Mouse (Mus musculus): ENCODE data around the gene Slc50a1.

Gene Slc50a1

GRCm38 (mm10) chr3:89270051-89270755 is at the start of gene Slc50a1:
Gene Slc50a1, minus strand, starts transcription at chr3:89270570.
- DNase-seq, result peak; percentile 89 to 95

- no peak for DNase-seq
These were observed 49.4 kb upstream of the Slc50a1 start for GRCm38 (mm10) chr3:89319591-89320350.

- no peak for DNase-seq
These were observed 48.7 kb upstream of the Slc50a1 start for GRCm38 (mm10) chr3:89318971-89319590.

GRCm38 (mm10) chr3:89318316-89318715 is 47.9 kb upstream of the Slc50a1 start:
- no peak for DNase-seq

GRCm38 (mm10) chr3:89317246-89317645 is 46.9 kb upstream of the Slc50a1 start:
- DNase-seq, result no peak

- DNase-seq, result peak; percentile 91 to 92
These were observed 46.5 kb upstream of the Slc50a1 start for GRCm38 (mm10) chr3:89316833-89317232.

- DNase-seq, result peak in 1 of 2 experiments; percentile 46
These were observed 45.8 kb upstream of the Slc50a1 start for GRCm38 (mm10) chr3:89315930-89316831.

DNA sequence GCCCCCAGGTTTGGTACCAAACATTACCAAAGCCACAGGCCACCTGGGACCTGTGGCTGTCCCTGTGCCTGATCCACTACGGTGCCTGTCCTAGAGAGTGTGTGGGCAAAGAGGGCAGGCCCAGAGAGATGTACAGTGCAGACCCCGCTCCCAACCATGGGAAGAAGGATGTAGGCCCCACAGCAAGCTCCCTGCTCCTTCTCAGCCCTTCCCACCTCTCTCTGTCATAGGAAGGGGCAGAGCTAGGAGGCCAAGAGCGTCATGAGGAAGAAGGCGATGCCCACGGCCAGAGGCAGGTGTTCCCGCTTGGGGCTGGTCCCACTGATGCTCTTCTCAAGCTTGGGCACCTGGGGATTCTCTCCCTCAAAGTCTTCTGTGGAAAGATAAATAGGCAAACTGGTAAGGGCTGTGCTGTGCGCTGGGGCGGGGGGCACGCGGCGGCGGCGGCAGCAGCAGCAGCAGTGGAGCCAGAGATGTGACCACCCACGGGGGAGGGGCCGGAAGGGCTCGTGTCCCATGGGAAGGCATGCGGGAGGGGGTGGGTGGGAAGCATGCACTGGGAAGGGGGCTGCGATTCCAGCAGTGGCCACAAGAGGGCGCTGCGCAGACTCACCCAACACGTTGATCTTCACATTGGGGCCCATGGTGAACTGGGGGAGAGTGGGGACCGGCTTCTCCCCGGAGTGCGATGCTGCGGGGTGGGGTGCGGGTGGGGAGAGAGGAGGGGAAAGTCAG is 45.0 kb upstream of the Slc50a1 start:
- peak; percentile 85 to 91 for DNase-seq

GRCm38 (mm10) chr3:89314791-89315190 is 44.4 kb upstream of the Slc50a1 start:
- DNase-seq, result no peak

- no peak for DNase-seq
These were observed 44.0 kb upstream of the Slc50a1 start for GRCm38 (mm10) chr3:89314340-89314739.

DNA sequence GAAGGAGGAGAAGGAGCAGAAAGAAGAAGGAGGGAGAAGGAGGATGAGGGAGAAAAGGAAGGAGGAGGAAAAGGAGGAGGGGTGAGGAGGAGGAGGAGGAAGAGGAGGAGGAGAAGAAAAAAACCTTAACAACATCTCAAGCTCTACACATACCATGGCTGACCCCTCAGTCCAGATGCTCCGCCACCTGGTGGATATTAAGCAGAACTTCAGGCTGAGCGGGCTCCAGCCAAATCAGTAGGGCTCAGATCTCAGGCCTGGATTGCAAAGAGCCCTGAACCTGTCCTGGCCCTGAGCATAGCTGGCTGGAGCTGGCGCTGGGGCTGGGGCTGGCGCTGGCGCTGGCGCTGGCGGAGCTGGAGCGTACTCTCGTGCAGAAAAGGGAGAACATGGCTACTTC is 37.7 kb upstream of the Slc50a1 start:
- peak; percentile 81 to 82 for DNase-seq

GRCm38 (mm10) chr3:89305551-89306325 is 35.4 kb upstream of the Slc50a1 start:
- peak; percentile 70 to 71 for DNase-seq

GRCm38 (mm10) chr3:89305105-89305504 is 34.7 kb upstream of the Slc50a1 start:
- DNase-seq, result peak in 1 of 2 experiments; percentile 56

DNA sequence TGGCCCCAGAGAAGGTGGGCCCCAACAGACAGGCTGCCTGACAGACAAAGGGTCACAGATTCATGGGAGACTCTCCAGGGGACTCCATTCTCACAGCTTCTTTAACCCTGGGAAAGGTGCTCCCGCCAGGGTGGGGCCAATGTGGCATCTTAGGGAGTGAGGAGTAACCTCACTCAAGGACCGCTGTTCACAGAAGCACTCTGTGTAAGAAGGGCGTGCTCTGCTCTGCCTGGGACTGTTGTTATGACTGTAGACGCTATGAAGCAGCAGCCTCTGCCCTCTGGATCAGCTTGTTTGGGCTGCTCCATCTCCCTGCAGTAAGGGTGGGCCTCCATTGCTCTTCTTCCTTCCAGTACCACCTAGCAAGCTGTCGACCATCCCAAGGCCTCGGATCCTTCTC is 34.1 kb upstream of the Slc50a1 start:
- no peak for DNase-seq

- no peak for DNase-seq
These were observed 30.1 kb upstream of the Slc50a1 start for GRCm38 (mm10) chr3:89300514-89300913.

GRCm38 (mm10) chr3:89300071-89300470 is 29.7 kb upstream of the Slc50a1 start:
- peak in 1 of 2 experiments; percentile 85 for DNase-seq

GRCm38 (mm10) chr3:89299499-89299898 is 29.1 kb upstream of the Slc50a1 start:
- DNase-seq, result peak; percentile 54 to 68

GRCm38 (mm10) chr3:89298908-89299307 is 28.5 kb upstream of the Slc50a1 start:
- DNase-seq, result no peak

DNA sequence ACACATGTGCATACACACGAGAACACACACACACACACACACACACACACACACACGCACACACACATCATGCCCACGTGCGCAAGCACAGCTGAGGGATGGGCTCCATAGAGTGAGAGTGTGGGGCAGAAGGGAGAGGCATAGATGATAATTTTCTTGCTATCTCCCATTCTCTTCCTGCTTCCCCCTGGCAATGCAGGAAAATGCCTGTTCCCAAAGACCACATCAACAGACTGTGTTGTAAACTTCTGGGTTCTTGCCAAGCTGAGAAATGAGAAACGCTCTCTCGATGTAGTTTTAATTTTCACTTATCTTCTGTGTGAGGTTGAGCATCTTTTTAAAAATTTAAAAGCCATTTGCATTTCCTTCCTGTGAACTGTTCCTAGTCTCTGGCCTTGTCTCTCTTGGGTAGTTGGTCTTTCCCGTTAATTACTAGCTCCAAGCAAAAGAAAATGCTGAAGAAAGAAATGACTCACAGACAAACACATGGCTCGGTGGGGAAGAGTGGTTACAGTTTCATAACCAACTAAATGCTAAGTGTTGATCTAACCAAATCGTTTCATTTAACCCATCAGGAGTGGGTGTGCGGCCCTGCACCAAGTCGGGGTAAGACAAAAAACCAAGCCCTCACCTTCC is 26.5 kb upstream of the Slc50a1 start:
- no peak for DNase-seq

- DNase-seq, result no peak
These were observed 25.4 kb upstream of the Slc50a1 start for GRCm38 (mm10) chr3:89295685-89296230.

Measured in kidney, postnatal 36 days (tissue).